Mouse (Mus musculus): ENCODE measurements at regions not wholly inside any gene's neighbourhood (a gene's known extent, or its start where the extent isn't known, plus 50 kb on each side); places are given as distances from the start of the nearest gene placed in this dataset.

DNA sequence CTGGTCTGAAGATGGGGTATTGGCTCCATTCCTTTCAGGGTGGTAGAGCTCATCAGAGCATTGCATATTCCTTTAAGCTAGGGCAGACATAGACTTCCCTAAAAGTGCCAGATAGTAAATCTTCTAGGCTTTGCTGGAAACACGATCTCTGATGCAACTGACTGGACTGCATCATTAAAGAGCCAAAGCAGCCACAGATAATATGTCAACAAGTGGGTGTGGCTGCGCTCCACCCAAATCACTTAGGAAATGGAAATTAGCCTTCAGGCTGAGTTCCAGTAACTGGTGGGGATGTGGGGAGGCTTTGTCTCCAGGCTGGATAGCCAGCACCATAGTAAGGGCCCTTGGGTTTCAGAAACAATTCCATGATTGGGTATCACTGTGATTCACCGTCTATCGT is 97.3 kb upstream of the Gm12728 start:
- TF ChIP-seq CTCF (IDR thresholded peaks at IDR 0.05; ENCODE audit: borderline replicate concordance, insufficient read depth, low read depth, low read length) (no peak), POLR2A (IDR thresholded peaks at IDR 0.05; ENCODE audit: borderline replicate concordance, insufficient read depth, low read length) (no peak)

Data from cerebellum, adult 2 months (tissue).